Mouse (Mus musculus) cerebellum, postnatal 25 days (tissue): Measurements from ENCODE around the gene Hnrnpab.
A peak's percentile ranks its signal among the peaks of the same experiment; 100 is the strongest.
"Not testable (repeated sequence)": the region's sequence is repeated elsewhere in the genome, so short reads cannot be mapped to it uniquely, and the experiment has no call there.

Experiments used
- DNase-seq, 2 experiments: peaks; one replicate each; pipeline ENCODE4 v3.0.0; 2021; ENCODE audit warnings: mixed read lengths in 2 of 2

Hnrnpab gene

GRCm38 (mm10) chr11:51633721-51634120 is 27.1 kb upstream of the Hnrnpab start:
- DNase-seq: no peak

GRCm38 (mm10) chr11:51633200-51633599 is 26.6 kb upstream of the Hnrnpab start:
- not testable (repeated sequence) for DNase-seq

GRCm38 (mm10) chr11:51632130-51632753 is 25.6 kb upstream of the Hnrnpab start:
- no peak for DNase-seq

- no peak for DNase-seq
Measured at GRCm38 (mm10) chr11:51629651-51630314, 23.1 kb upstream of the Hnrnpab start.

GRCm38 (mm10) chr11:51627907-51628306 is 21.3 kb upstream of the Hnrnpab start:
- DNase-seq: no peak

- DNase-seq: peak in 1 of 2 experiments; percentile 41
Measured at GRCm38 (mm10) chr11:51627425-51627824, 20.8 kb upstream of the Hnrnpab start.

GRCm38 (mm10) chr11:51625187-51625820 is 18.7 kb upstream of the Hnrnpab start:
- no peak for DNase-seq

GRCm38 (mm10) chr11:51622971-51623491 is 16.4 kb upstream of the Hnrnpab start:
- peak in 1 of 2 experiments; percentile 33 for DNase-seq

GRCm38 (mm10) chr11:51621776-51622175 is 15.1 kb upstream of the Hnrnpab start:
- no peak for DNase-seq

GRCm38 (mm10) chr11:51620084-51620483 is 13.4 kb upstream of the Hnrnpab start:
- DNase-seq: no peak

GRCm38 (mm10) chr11:51619409-51620060 is 12.9 kb upstream of the Hnrnpab start, which contains the start of gene Nhp2:
Nhp2 (plus strand) TSS chr11:51619735.
- DNase-seq: peak; percentile 88 to 95

- DNase-seq: no peak
Measured at GRCm38 (mm10) chr11:51618894-51619408, 12.3 kb upstream of the Hnrnpab start.

- peak; percentile 59 to 82 for DNase-seq
Measured at GRCm38 (mm10) chr11:51617693-51618092, 11.0 kb upstream of the Hnrnpab start.

- not testable (repeated sequence) for DNase-seq
Measured at GRCm38 (mm10) chr11:51616113-51616512, 9.5 kb upstream of the Hnrnpab start.

GRCm38 (mm10) chr11:51615601-51616000 is 9.0 kb upstream of the Hnrnpab start:
- DNase-seq: peak; percentile 37 to 60

GRCm38 (mm10) chr11:51615129-51615528 is 8.5 kb upstream of the Hnrnpab start:
- no peak for DNase-seq

GRCm38 (mm10) chr11:51614256-51614655 is 7.6 kb upstream of the Hnrnpab start:
- no peak for DNase-seq

GRCm38 (mm10) chr11:51609940-51610339 is 3.3 kb upstream of the Hnrnpab start:
- not testable (repeated sequence) for DNase-seq

GRCm38 (mm10) chr11:51609266-51609909 is 2.7 kb upstream of the Hnrnpab start:
- DNase-seq: no peak

- no peak for DNase-seq
Measured at GRCm38 (mm10) chr11:51607096-51607738, 570 bp upstream of the Hnrnpab start.

GRCm38 (mm10) chr11:51605602-51606446 is 823 bp downstream of the Hnrnpab start:
- DNase-seq: peak; percentile 84 to 88
